Mouse (Mus musculus): ENCODE data around the gene Calm1.
A peak's percentile ranks its signal among the peaks of the same experiment; 100 is the strongest.

Calm1 gene

DNA sequence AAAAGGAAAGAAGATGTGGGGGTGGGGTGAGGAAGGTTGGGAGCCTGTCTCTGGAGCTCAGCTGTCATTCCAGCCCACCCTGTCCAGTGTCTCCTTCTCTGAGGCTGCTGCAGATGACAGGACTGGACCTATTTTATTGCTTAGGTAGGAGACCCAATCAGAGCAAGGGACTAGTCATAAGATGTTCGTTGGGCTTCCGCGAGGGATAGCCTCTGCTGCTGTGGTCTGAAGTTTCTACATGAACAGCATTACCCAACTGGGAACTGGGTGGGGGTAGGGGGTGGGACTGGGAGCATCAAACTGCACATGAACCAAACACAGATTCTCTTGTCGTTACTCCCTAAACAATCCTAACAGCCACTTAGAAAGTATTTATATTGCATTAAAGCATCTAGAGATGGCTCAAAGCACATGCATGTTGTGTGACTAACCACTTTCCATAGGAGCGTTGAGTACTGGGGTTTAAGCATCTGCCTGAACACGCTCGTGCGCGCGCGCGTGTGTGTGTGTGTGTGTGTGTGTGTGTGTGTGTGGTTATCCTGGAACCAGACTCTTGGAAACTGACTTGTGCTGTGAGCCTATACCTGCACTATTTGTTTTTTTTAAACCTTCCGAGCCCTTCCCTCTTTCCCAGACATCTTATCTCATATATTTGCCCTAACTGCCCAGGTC, 23.2 kb downstream of the Calm1 start:
- no peak for DNase-seq (ENCODE audit: inconsistent age in 2 of 2, low spot score in 1 of 2)

DNA sequence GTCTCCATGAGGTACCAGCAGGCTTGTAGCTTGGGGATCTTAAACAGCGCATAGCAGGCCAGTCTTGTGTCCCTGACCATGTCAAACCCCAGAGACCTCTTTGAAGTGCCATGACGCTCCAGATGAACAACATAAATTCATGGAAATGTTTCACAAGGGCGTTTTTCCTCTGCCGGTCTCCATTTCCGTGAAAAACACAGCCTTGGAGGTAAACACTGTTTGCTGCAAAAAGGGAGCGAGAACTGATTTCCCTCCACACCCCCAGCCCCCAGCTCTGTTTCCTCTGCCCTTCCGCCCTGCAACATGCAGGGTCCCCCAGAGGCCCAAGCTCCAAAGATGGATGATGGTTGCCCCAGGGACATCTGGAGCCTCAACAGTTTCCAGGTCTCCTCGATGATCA, 24.3 kb downstream of the Calm1 start:
- DNase-seq (ENCODE audit: inconsistent age in 2 of 2, low spot score in 1 of 2) = peak; percentile 30 to 81

DNA sequence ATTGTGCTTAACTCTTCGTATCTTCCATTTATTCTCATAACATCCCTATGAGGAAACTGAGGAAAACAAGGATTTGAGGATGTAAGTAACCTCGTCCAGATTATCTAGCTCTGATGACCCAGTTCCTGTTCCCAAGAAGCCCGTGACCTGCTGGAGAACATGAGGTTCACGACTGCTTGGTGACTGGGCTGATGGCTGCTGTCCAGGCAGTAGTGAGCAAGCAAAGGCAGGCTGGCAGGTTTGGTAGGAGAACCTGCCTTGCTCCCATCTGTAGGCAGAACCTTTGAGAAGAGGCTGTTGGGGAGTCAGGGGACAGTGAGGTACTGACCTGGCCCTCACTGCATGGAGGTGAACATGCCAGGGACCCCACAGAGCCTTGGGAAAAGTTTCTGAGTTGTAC, 26.0 kb downstream of the Calm1 start:
- DNase-seq (ENCODE audit: inconsistent age in 2 of 2, low spot score in 1 of 2) = no peak

DNA sequence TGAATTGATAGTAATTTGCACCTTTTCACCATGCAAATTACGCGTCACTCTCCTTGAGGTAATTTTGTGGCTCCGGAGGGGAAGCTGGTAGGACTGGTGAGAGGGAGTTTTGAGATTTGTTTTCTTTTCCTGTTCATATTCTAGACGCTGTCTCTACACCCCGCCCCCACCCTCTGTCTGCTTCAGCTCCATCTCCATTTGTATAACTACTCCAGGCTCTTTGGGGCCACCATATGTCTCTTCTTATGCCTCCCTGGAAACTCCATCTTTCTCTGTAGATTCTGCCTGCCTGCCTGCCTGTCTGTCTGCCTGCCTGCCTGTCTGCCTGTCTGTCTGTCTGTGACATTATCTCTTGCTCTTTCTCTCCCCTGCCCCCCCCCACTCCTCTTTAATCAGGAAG, 26.8 kb downstream of the Calm1 start:
- no peak for DNase-seq (ENCODE audit: inconsistent age in 2 of 2, low spot score in 1 of 2)

DNA sequence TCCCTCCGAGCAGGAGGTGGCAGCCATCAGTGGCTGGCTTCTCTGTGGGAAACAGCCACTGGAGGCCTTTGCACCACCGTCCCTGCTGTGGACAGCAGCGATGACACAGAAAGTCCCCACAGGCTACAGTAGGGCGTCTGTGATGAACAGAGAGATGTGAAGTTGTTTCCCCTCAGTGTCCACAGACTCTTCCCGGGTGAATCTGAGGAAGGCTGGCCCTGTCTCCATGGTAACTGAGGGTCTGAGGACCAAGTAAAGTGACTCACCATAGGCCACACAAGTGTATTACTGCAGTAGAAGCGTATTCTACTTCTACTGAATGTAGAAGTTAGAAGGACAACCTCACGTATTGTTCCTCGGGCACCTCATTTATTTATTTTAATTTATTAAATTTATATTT, 27.4 kb downstream of the Calm1 start:
- no peak for DNase-seq (ENCODE audit: inconsistent age in 2 of 2, low spot score in 1 of 2)

- no peak for DNase-seq (ENCODE audit: inconsistent age in 2 of 2, low spot score in 1 of 2)
These were observed 28.9 kb downstream of the Calm1 start for GRCm38 (mm10) chr12:100228041-100228725.

DNA sequence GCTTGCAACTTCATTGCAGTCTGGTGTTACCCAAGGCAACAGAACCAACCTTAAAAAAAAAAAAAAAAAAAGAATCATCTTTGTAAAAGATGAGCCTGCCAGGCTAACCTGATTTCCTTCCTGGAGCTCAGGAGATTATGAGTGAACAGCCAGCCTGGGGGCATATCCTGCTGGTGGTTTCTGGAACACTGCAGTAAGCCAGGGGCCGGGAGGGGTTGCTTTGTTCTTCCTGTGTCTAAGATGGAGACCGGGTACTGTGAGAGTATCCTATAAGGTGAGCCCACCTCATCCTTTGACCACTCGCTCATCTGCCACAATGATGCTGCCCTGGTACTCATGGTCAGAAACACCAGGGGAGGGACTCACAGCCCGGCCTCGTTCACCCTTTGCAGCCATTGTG, 35.0 kb downstream of the Calm1 start:
- peak; percentile 36 to 45 for DNase-seq (ENCODE audit: inconsistent age in 2 of 2, low spot score in 1 of 2)

GRCm38 (mm10) chr12:100234919-100235318, 35.7 kb downstream of the Calm1 start:
- no peak for DNase-seq (ENCODE audit: inconsistent age in 2 of 2, low spot score in 1 of 2)

GRCm38 (mm10) chr12:100235423-100235822, 36.2 kb downstream of the Calm1 start:
- DNase-seq (ENCODE audit: inconsistent age in 2 of 2, low spot score in 1 of 2) = no peak

DNA sequence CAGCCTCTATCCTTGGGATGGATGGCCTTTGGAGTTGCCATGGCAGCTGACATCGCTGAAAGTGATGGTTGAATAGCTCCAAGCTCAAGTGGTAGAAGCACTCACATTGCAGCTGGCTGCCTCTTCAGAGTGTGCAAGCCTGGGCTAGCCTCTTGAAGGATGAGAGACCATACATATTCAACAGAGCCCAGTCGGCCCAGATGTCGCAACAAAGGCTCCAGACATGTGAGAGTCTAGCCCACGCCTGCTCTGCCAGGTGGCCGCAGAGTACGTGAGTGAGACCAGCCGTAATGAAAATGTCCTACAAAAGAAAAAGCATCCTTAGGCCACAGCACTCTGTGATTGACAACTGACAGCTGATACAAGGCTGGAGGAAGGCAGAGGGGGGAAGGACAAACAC, 40.2 kb downstream of the Calm1 start:
- no peak for DNase-seq (ENCODE audit: inconsistent age in 2 of 2, low spot score in 1 of 2)

- no peak for DNase-seq (ENCODE audit: inconsistent age in 2 of 2, low spot score in 1 of 2)
These were observed 40.6 kb downstream of the Calm1 start for GRCm38 (mm10) chr12:100239807-100240206.

- DNase-seq (ENCODE audit: inconsistent age in 2 of 2, low spot score in 1 of 2) = peak; percentile 46 to 65
These were observed 42.9 kb downstream of the Calm1 start for GRCm38 (mm10) chr12:100241911-100242796.

GRCm38 (mm10) chr12:100244580-100244979, 45.3 kb downstream of the Calm1 start:
- no peak for DNase-seq (ENCODE audit: inconsistent age in 2 of 2, low spot score in 1 of 2)

DNA sequence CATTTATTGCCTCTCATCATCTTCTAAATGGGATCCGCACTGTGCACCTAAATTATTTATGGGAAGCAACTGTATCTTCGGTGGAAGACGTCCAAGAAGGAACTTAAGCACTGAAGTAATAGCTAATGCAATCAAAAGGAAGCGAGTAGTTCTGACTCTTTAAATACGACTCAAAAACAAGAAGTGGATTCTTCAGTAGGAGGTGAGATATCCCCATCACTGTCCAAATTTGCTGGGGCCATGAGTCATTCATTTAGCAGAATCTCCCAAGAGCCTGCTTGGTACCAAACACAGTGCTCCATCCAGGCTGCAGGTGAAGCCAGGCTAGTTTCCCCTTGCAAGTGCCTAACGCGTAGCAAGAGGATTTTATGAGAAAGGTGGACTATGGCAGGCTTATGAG, 49.9 kb downstream of the Calm1 start:
- no peak for DNase-seq (ENCODE audit: inconsistent age in 2 of 2, low spot score in 1 of 2)

DNA sequence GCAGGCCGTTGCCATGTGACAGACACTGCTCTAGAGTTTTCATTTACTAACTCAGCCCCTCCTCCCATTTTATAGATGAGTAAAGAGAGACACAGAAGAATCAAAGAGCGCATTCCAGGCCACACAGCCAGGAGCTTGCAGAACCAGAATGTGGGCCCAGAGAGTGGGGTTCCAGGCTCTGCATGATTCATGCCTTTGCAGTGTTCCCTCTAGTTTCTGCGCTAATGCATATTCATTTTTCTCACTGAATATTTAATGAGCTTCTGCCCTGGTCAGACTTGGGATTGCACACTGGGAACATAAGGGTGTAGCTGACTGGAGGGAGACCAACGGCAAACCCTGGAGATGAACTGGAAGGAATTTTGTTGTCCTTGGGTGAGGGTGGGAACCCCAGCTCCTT, 55.2 kb downstream of the Calm1 start:
- DNase-seq (ENCODE audit: inconsistent age in 2 of 2, low spot score in 1 of 2) = no peak

DNA sequence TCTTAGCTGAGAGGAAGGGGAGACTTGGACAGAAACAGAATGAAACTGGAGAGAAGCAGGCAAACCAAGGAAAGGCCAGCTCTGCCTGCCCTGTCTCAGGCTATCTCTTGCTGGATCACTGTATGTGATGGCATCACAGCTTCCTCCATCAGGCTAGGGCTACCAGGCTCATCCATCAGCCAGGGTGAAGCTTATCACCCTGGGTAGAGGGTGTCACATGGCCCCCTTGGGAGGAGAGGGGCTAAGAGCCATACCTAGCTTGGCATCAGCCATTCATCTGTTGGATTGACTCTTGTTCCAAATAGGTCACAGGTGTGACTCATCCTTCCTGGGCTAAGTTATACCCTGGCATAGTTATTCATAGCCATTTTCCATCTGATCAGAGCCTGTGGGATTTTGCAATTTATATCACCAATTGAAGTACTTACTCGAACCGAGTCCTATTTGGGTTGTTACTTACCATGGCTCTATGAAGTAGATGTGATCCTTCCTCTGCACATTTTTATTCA, 56.3 kb downstream of the Calm1 start:
- DNase-seq (ENCODE audit: inconsistent age in 2 of 2, low spot score in 1 of 2) = no peak

DNA sequence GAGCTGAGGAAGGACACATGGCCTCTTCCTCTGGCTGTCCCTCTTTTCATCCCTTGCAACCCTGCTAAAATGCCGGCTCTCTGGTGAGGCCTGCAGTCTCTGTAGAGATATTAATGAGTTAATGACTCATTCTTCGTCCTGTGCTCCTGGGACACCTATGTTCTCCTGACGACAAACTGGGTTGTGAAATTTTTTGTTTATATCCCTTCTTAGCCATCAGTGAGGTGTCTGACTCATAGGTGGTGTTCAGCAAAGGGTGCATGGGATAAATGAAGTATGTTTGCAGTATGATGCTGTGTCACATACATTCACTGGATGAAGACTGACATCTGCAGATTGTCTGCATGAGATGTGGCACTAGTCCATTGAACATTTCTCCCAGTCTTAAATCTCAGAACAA, 58.5 kb downstream of the Calm1 start:
- DNase-seq (ENCODE audit: inconsistent age in 2 of 2, low spot score in 1 of 2) = no peak

Data from adrenal gland, adult (tissue).